Mouse (Mus musculus) megakaryocyte, embryonic 14.5 days (primary cell): ENCODE measurements around the gene Il12rb1. TPM values are rescaled to one million over a fixed set of nuclear protein-coding genes. Genes with fewer than 3 reads are reported as not detected.
"Not testable (repeated sequence)": the region's sequence is repeated elsewhere in the genome, so short reads cannot be mapped to it uniquely, and the experiment has no call there.

ENCODE experiments used
- H3K27me3 ChIP-seq: replicated peaks from 2 replicates; pipeline ENCODE3; 2012; ENCODE audit warnings: inconsistent platforms
- H3K36me3 ChIP-seq: replicated peaks from 2 replicates; pipeline ENCODE3; 2012; ENCODE audit warnings: low read length, inconsistent platforms, mixed read lengths
- H3K4me1 ChIP-seq: 2 replicates; pipeline ENCODE4 v1.6.1; 2012; ENCODE audit warnings: inconsistent platforms
- H3K4me3 ChIP-seq: replicated peaks from 2 replicates; pipeline ENCODE3; 2012; ENCODE audit warnings: moderate library complexity, mild to moderate bottlenecking, inconsistent platforms
- H3K9me3 ChIP-seq: 2 replicates; pipeline ENCODE4 v1.6.1; 2012; ENCODE audit warnings: inconsistent platforms
- FLI1 ChIP-seq: IDR thresholded peaks from 2 replicates; pipeline ENCODE4 v1.6.1; 2012; ENCODE audit warnings: low read length, inconsistent platforms, mixed read lengths
- GATA1 ChIP-seq: IDR thresholded peaks from 3 replicates; pipeline ENCODE4 v1.6.1; 2012; ENCODE audit warnings: mixed read lengths, low read length, inconsistent platforms, borderline replicate concordance
- polyA plus RNA-seq: library from polyadenylated mRNA; stranded (reverse); fragments of >175 nt; gene quantifications from 2 replicates; pipeline ENCODE4 v1.2.3, GENCODE M21; 2012; ENCODE audit warnings: low replicate concordance; ENCODE audit not compliant: insufficient read depth

Il12rb1 gene
- polyA plus RNA-seq, 1 experiment = 11.1 TPM

DNA sequence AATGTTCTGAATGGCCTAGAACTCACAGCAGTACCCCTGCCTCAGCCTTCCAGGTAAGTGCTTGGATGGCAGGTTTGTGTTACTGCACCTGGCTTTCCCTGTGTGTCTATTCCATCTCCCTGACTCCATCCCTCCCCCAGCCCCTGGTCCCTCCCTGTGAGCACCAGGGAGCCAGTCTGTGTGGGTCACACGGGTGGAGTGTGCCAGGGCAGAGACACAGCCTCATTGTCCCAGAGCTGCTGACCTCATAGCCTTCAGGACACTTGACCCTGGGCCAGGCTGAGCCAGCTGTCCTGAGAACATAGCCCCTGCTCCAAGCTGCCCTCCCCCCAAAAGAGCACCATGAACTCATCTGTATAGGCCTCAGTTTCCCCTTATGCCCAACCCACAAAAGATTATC, 945 bp upstream of the Il12rb1 start:
- Histone ChIP-seq H3K4me3 (peak overlapping the region; percentile 87), H3K9me3 (no peaks in the 10 kb centered on the region), H3K4me1 (peaks cover 85% of the 10 kb centered on the region), H3K27me3 (no peaks in the 10 kb centered on the region), H3K36me3 (peaks cover 28% of the 10 kb centered on the region)
- TF ChIP-seq FLI1 (no peak), GATA1 (no peak)

DNA sequence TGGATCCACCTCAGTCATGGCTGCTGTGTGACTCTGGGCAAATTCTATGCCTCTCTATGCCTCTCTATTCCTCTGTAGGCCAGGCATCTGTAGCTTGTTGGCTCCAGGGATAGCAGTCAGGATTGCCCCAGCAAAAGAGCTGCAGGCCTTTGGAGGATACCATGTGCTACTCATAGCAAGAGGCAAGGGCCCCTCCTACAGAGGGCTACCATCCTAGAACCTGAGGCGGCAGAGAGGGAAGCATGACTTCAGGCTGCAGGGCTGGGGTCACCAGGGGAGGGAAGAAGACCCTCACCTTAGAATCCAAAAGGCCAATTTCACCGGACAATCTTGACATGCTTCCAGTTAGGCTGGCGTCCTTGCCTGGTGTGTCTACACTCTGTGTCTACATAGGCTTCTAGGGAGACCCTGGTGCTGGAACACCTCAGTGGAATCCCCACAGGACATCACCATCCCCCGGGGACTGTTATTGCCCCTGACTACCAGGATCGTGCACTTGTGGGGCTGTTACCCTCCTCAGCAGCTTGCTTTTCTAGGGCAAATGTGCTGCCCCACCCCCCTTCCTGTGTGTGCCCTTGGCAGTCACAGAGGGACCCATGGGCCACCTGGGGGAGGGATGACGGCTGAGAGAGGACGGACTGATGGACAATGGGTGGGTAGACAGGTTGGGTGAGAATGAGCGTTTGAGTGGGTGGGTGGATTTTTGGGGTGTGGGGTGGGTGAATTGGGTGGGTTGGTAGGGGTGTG, 879 bp downstream of the Il12rb1 start:
- H3K27me3 ChIP-seq = no peaks in the 10 kb centered on the region
- TF ChIP-seq GATA1 (no peak), FLI1 (no peak)
- no peaks in the 10 kb centered on the region for H3K9me3 ChIP-seq
- H3K4me1 ChIP-seq = peaks cover 89% of the 10 kb centered on the region
- H3K4me3 ChIP-seq = peak overlapping the region; percentile 80
- peaks cover 35% of the 10 kb centered on the region for H3K36me3 ChIP-seq

DNA sequence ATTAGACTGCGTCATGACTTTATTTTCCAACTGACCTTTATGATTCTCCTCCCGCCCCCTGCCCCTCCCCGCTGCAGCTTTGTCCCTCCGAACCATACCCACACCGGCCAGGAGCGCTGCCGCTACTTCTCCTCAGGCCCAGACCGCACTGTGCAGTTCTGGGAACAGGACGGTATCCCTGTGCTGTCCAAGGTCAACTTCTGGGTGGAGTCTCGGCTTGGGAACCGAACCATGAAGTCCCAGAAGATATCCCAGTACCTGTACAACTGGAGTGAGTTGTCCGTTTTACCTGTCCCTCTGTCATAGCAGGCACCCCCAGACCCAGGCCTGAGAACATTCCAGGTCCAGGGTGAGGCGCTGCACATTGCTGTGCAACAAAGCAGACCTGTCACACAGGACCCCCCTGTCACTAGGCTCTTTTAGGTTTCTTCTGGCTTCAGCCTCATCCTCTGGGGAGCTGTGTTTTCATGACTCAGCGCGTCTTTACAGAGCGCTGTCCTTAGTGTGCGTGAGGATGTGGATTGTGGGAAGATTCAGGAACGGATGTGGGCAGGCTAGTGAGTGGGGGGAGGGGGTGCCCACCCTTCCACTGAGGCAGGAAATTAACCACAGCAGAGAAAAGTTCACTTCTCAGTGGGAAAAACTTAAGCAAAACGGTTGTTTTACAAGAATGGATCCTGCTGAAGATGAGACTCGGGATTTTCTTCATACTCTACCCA, 2.9 kb downstream of the Il12rb1 start:
- Histone ChIP-seq H3K9me3 (no peaks in the 10 kb centered on the region), H3K27me3 (no peaks in the 10 kb centered on the region), H3K4me3 (peak overlapping the region; percentile 88), H3K4me1 (peaks cover 96% of the 10 kb centered on the region), H3K36me3 (peaks cover 52% of the 10 kb centered on the region)
- TF ChIP-seq FLI1 (peak; percentile 55; the same call in 1 of the 2 replicates), GATA1 (no peak)

- Histone ChIP-seq H3K4me3 (peak overlapping the region; percentile 83), H3K36me3 (peaks cover 60% of the 10 kb centered on the region), H3K4me1 (peaks cover 96% of the 10 kb centered on the region), H3K27me3 (no peaks in the 10 kb centered on the region), H3K9me3 (no peaks in the 10 kb centered on the region)
- TF ChIP-seq GATA1 (no peak), FLI1 (no peak)
Measured at GRCm38 (mm10) chr8:70812055-70812454, 3.8 kb downstream of the Il12rb1 start.

DNA sequence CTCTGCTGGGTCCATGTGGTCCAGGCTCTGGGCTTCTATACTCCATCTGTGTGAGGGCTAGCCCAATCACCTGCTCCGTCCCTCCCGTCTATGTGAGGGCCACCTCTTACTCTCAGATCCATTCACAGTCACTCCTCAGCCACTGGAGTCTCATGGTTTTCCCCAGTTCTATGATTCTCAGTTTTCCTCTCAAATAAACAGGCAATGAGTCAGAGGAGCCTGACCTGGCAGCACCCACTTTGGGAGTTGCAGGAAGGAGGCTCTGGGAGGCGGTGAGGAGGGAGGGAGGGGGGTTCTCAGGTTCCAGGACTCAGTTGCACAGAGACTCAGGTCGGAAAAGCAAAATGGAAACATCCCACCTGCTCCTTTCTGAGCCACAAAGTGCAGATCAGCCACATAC, 4.6 kb downstream of the Il12rb1 start:
- H3K36me3 ChIP-seq = peaks cover 64% of the 10 kb centered on the region

GRCm38 (mm10) chr8:70816679-70817078, 8.4 kb downstream of the Il12rb1 start:
- no peaks in the 10 kb centered on the region for H3K27me3 ChIP-seq

More for the DNA sequence above, 4.6 kb downstream of the Il12rb1 start:
- H3K4me3 ChIP-seq = peak overlapping the region; percentile 56
- H3K9me3 ChIP-seq = no peaks in the 10 kb centered on the region
- peaks cover 91% of the 10 kb centered on the region for H3K4me1 ChIP-seq
- no peaks in the 10 kb centered on the region for H3K27me3 ChIP-seq
- TF ChIP-seq FLI1 (no peak), GATA1 (no peak)

DNA sequence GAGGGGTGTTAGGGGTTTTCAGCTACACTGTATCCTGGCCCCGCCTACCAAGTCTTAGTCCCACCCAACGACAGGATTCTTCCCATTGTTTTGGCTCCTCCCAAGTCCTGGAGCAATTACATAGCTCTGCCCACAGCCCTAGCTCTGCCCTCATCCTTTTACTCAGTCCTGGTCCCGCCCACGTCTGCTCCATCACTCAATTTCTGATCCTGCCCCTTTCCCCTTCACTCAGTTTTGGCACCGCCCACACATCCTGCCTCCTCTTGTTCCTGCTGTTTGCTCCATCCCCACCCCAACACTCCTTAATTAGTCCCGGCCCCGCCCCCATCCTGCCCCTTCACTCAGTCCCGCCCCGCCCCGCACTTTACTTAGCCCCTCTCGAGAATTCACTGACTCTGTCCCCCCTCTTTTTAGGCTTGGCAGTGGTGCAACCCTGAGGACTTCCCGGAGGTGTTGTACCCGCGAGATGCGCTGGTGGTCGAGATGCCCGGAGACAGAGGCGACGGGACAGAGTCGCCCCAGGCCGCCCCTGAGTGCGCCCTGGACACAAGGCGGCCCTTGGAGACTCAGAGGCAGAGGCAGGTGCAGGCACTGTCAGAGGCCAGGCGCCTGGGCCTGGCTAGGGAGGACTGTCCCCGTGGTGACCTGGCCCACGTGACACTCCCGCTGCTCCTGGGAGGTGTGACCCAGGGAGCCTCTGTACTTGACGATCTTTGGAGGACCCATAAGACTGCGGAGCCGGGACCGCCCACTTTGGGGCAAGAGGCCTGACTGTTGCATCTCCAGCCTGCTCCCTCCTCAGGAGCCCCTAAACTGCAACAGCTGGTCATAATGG, 12.1 kb downstream of the Il12rb1 start:
- Histone ChIP-seq H3K4me3 (no peak overlapping the region), H3K4me1 (peaks cover 72% of the 10 kb centered on the region), H3K9me3 (peaks cover 10% of the 10 kb centered on the region), H3K27me3 (peaks cover 17% of the 10 kb centered on the region), H3K36me3 (peaks cover 59% of the 10 kb centered on the region)
- no peak for TF ChIP-seq GATA1
- no peak for TF ChIP-seq FLI1

More at GRCm38 (mm10) chr8:70816679-70817078, 8.4 kb downstream of the Il12rb1 start:
- TF ChIP-seq FLI1 (no peak), GATA1 (no peak)
- peak overlapping the region; percentile 92 for H3K4me3 ChIP-seq
- H3K36me3 ChIP-seq = peaks cover 83% of the 10 kb centered on the region
- H3K4me1 ChIP-seq = peaks cover 79% of the 10 kb centered on the region
- peaks cover 10% of the 10 kb centered on the region for H3K9me3 ChIP-seq

DNA sequence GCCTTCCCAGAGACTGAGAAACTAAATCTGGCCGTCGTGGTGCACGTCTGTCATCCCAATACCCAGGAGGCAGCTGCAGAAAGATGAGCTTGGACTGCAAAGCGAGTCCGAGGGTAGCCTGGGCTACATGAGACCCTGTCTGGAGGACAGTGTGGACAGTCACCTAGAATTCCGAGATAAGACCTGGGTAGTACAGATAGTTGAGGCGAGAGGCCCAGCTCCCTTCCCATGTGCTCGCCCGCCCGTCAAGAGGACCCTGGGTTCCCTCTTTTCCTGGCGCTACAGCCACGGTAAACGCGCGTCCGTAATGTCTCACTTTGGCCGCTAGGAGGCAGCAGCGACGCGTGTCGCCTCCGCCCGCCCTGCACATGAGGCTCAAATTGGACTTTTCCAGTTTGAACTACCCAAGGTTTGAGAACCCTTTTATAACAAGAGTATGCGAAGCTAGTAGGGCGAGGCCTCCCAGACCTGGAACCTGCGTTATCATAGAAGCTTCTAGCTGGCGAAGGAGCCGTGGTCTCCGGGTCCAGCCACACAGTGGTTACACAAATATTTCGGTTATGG, 13.2 kb downstream of the Il12rb1 start:
- peaks cover 29% of the 10 kb centered on the region for H3K27me3 ChIP-seq
- H3K9me3 ChIP-seq = peaks cover 15% of the 10 kb centered on the region
- H3K4me1 ChIP-seq = peaks cover 65% of the 10 kb centered on the region
- peak overlapping the region; percentile 53 for H3K4me3 ChIP-seq
- TF ChIP-seq GATA1 (no peak), FLI1 (no peak)
- peaks cover 48% of the 10 kb centered on the region for H3K36me3 ChIP-seq

GRCm38 (mm10) chr8:70821992-70822391, 13.7 kb downstream of the Il12rb1 start:
- Histone ChIP-seq H3K4me3 (no peak overlapping the region), H3K36me3 (peaks cover 44% of the 10 kb centered on the region), H3K9me3 (peaks cover 20% of the 10 kb centered on the region), H3K27me3 (peaks cover 33% of the 10 kb centered on the region), H3K4me1 (peaks cover 60% of the 10 kb centered on the region)
- TF ChIP-seq GATA1 (no peak), FLI1 (no peak)

- Histone ChIP-seq H3K9me3 (peaks cover 21% of the 10 kb centered on the region), H3K27me3 (peaks cover 34% of the 10 kb centered on the region), H3K4me1 (peaks cover 56% of the 10 kb centered on the region), H3K36me3 (peaks cover 40% of the 10 kb centered on the region)
- not testable (repeated sequence) for H3K4me3 ChIP-seq
Measured at GRCm38 (mm10) chr8:70822594-70822993, 14.3 kb downstream of the Il12rb1 start.
